Mouse (Mus musculus) kidney, postnatal 0 days (tissue): Measurements from ENCODE around the gene Igsf3. TPM values are rescaled to one million over a fixed set of nuclear protein-coding genes. Genes with fewer than 3 reads are reported as not detected.
"Not testable (repeated sequence)": the region's sequence is repeated elsewhere in the genome, so short reads cannot be mapped to it uniquely, and the experiment has no call there.

ENCODE experiments used
- ATAC-seq: fragments of 200-750 bp; cut with Nextera tagmentation; replicated peaks from 2 replicates; pipeline ENCODE4 v1.8.0; 2017; ENCODE audit warnings: low read depth, moderate number of reproducible peaks, moderate TSS enrichment, moderate library complexity; ENCODE audit not compliant: low FRiP score
- DNase-seq: peaks from one replicate; pipeline ENCODE4 v3.0.0-alpha.2; 2016; ENCODE audit warnings: low spot score
- H3K27ac ChIP-seq: fragments of 300-500 bp; sonication (generic); 2 replicates; pipeline ENCODE4 v1.5.1; 2014; ENCODE audit warnings: mild to moderate bottlenecking
- H3K27me3 ChIP-seq: fragments of 300-500 bp; sonication (generic); 2 replicates; pipeline ENCODE4 v1.6.1; 2014; ENCODE audit warnings: low read length, mixed read lengths; ENCODE audit not compliant: insufficient read depth
- H3K36me3 ChIP-seq: fragments of 300-500 bp; sonication (generic); 2 replicates; pipeline ENCODE4 v1.6.1; 2014; ENCODE audit warnings: low read length, mixed read lengths; ENCODE audit not compliant: insufficient read depth
- H3K4me1 ChIP-seq: fragments of 300-500 bp; sonication (generic); replicated peaks from 2 replicates; pipeline ENCODE4 v1.6.1; 2014; ENCODE audit warnings: antibody characterized with exemption, low read length, mixed read lengths; ENCODE audit not compliant: insufficient read depth
- H3K4me2 ChIP-seq: fragments of 300-500 bp; sonication (generic); 2 replicates; pipeline ENCODE4 v1.6.1; 2014; ENCODE audit warnings: mild to moderate bottlenecking, low read length, moderate library complexity, mixed read lengths
- H3K4me3 ChIP-seq: fragments of 300-500 bp; sonication (generic); replicated peaks from 2 replicates; pipeline ENCODE4 v1.5.1; 2014; ENCODE audit warnings: low read depth, low read length
- H3K9ac ChIP-seq: fragments of 300-500 bp; sonication (generic); 2 replicates; pipeline ENCODE4 v1.6.1; 2014; ENCODE audit warnings: low read depth, low read length
- H3K9me3 ChIP-seq: fragments of 300-500 bp; sonication (generic); replicated peaks from 2 replicates; pipeline ENCODE4 v1.6.1; 2016; ENCODE audit warnings: low read length, inconsistent platforms, mixed read lengths
- CTCF ChIP-seq: IDR thresholded peaks from 2 replicates; pipeline ENCODE4 v1.5.1; 2016; ENCODE audit warnings: antibody characterized with exemption, low read depth, mild to moderate bottlenecking, moderate library complexity
- WGBS: fragments of 180-500 bp; shearing (Covaris S2); extraction: QIAGEN DNeasy Blood & Tissue Kit; methylation state at CpG from one replicate; pipeline ENCODE4 v1.1.7; 2014; 5-methylcytosine and 5-hydroxymethylcytosine counted together
- polyA plus RNA-seq: library from polyadenylated mRNA; unstranded; fragments of >200 nt; fragmentation: Nextera tagmentation; extraction: Ambion mirVana; gene quantifications from 2 replicates; pipeline ENCODE4 v1.2.1, GENCODE M21; 2015

Gene Igsf3
- polyA plus RNA-seq, 1 experiment from 2014 or later, result 15.3 TPM

DNA sequence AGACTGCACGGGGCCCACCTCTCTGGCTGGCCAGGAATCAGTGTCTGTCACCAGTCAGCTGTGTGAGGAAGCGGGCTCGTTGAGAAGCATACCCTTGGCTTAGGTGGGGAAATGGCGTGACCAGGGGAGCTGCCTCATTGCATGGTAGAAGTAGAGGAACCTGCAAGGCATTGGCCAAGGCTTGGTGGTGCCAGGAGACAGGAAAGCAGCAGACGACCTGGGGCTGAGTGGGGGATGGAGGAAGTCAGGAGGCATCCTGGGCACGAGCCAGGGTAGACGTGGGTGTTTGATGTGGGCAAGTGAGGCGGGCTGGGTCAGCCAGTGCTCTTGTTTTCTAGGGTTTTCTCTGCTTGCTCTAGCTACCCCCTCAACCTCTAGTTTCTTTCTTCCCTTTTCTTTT, 30.7 kb downstream of the Igsf3 start:
- TF ChIP-seq CTCF, result no peak
- DNase-seq (no peak), ATAC-seq (no peak)
- Histone ChIP-seq H3K4me2 (no peak overlapping the region), H3K9ac (no peak overlapping the region), H3K27ac (no peak overlapping the region), H3K4me3 (no peak overlapping the region), H3K36me3 (no peaks in the 10 kb centered on the region), H3K27me3 (no peaks in the 10 kb centered on the region), H3K9me3 (no peaks in the 10 kb centered on the region), H3K4me1 (peaks cover 19% of the 10 kb centered on the region; the same call in 1 of the 2 replicates)
- WGBS, result 66% methylated on average over 8 of the region's 8 CpGs

DNA sequence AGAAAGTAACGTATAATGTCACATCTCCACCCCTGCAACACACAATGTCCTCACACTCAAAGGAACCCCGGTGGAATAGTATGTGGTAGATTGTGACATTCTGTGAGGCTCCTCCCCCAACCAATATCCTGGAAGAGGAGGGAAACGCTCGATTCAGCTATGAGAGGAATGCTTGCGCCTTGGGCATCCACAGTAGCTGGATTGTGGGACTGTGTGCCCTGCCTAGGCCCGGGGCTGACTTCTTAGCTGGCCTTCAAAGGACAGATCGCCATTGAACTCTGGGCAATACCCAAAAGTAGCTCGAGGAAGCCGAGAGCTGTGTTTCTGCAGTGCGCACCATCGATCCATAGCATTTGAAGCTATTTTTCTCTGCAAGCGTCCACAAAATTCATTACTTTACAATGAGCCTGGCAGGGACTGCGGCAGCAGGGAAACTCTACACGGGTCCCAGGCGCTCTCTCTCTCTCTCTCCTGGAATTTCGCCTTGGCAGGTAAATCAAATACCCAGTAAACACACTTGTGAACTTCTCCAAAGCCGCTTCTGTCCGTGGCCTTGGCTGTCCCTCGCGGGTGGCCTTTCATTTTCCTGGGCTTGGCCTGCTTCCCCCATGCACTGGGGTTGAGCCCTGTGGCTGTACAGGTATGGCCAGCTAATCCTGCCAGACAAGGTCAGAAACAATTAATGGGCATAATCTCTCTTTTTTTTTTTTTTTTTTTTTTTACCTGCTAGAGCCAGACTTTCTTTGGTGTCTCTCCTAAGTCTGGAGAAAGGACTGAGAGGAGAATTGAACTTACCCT, 32.3 kb downstream of the Igsf3 start:
- Histone ChIP-seq H3K36me3 (no peaks in the 10 kb centered on the region), H3K4me1 (peaks cover 19% of the 10 kb centered on the region; the same call in 1 of the 2 replicates), H3K4me3 (no peak overlapping the region), H3K9ac (no peak overlapping the region), H3K9me3 (no peaks in the 10 kb centered on the region), H3K4me2 (no peak overlapping the region), H3K27me3 (no peaks in the 10 kb centered on the region), H3K27ac (peak overlapping the region; percentile 56; the same call in 1 of the 2 replicates)
- ATAC-seq (no peak), DNase-seq (peak; percentile 41)
- TF ChIP-seq CTCF, result no peak
- WGBS, result 31% methylated on average over 20 of the region's 20 CpGs

DNA sequence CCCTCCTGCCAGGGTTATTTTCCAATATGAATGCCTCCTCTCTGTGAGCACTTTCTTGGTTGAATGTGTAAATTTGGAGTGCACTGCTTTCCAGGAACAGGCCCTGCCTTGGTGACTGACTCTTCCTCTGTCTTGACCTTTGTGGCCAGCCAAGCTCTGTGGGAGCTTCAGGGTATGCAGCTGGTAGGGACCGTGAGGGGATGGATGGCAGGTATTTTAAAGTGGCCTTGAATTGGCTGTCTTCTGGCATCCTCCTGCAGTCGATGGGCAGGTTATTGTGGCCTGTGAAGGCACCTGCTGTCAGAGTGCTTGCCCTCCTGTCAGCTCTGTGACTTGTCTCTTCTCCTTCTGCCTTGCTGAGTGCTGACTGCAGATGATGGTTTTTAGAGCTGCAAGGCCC, 33.3 kb downstream of the Igsf3 start:
- ATAC-seq, result no peak
- no peak overlapping the region for H3K27ac ChIP-seq
- 48% methylated on average over 2 of the region's 2 CpGs for WGBS

DNA sequence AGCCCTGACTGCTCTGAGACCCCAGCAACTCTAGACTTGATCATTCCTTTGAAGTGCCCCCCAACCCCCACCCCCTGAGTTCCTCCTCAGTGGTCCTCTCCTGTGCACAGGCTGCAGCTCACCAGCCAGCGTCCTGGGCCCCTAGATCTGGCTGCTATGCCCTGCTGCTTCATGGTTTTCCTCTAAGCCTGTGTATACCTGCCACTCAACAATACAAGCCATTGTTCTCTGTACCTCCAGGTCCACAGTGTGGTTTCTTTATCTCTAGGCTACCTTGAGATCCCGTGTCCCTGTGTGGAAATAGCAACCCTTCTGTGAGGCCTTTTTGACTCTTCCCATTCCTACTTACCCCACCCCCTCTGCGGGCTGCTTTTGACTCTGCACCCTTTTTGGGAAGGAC, 33.9 kb downstream of the Igsf3 start:
- Histone ChIP-seq H3K9me3 (no peaks in the 10 kb centered on the region), H3K9ac (no peak overlapping the region), H3K27ac (no peak overlapping the region), H3K4me2 (no peak overlapping the region), H3K27me3 (no peaks in the 10 kb centered on the region), H3K4me3 (no peak overlapping the region), H3K36me3 (no peaks in the 10 kb centered on the region), H3K4me1 (peaks cover 19% of the 10 kb centered on the region; the same call in 1 of the 2 replicates)
- DNase-seq, result no peak
- ATAC-seq, result no peak
- no peak for TF ChIP-seq CTCF
- 43% methylated on average over 3 of the region's 3 CpGs for WGBS

More for the DNA sequence above, 33.3 kb downstream of the Igsf3 start:
- no peaks in the 10 kb centered on the region for H3K9me3 ChIP-seq
- no peak overlapping the region for H3K9ac ChIP-seq
- no peaks in the 10 kb centered on the region for H3K27me3 ChIP-seq
- H3K4me3 ChIP-seq, result no peak overlapping the region
- TF ChIP-seq CTCF, result no peak
- H3K4me2 ChIP-seq, result no peak overlapping the region
- H3K36me3 ChIP-seq, result no peaks in the 10 kb centered on the region
- DNase-seq, result no peak
- peaks cover 19% of the 10 kb centered on the region; the same call in 1 of the 2 replicates for H3K4me1 ChIP-seq

DNA sequence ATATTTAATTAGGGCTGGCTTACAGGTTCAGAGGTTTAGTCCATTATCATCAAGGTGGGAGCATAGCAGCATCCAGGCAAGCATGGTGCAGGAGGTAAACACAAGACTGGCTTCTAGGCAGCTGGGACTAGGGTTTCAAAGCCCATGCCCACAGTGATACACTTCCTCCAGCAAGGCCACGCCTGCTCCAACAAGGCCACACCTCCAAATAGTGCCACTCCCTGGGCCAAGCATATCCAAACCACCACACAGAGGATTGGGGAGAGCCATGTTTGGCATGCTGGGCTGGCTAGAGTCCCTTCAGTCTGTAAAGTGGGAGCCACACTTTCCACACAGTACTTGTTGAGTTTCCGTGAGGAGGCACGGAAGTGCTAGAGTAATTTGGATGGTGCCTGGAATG, 34.7 kb downstream of the Igsf3 start:
- H3K27ac ChIP-seq, result no peak overlapping the region
- H3K4me3 ChIP-seq, result no peak overlapping the region
- no peak for DNase-seq
- no peak for ATAC-seq
- H3K9ac ChIP-seq, result no peak overlapping the region
- TF ChIP-seq CTCF, result no peak
- 81% methylated on average over 3 of the region's 3 CpGs for WGBS
- no peaks in the 10 kb centered on the region for H3K9me3 ChIP-seq
- H3K27me3 ChIP-seq, result no peaks in the 10 kb centered on the region
- H3K4me2 ChIP-seq, result no peak overlapping the region
- H3K4me1 ChIP-seq, result peaks cover 19% of the 10 kb centered on the region; the same call in 1 of the 2 replicates
- no peaks in the 10 kb centered on the region for H3K36me3 ChIP-seq

DNA sequence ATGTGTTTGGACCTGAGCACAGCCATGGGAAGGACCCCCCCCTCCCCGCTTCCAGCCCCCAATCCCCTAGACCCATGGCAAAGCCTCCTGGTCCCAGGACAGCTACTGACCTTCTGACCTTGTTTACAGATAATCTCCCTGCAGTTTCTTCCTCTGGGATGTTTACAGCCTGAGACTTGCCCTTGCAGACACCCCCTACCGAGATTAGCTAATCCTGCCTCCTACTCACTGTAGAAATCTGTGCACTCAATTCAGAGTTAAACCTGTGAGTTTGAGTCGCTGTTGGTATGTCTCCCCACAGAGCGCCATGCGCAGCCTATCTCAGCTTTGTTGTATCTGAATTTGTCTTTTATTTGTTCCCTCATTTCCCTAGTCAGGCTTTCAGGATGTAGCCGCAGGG, 35.2 kb downstream of the Igsf3 start:
- Histone ChIP-seq H3K9ac (no peak overlapping the region), H3K9me3 (no peaks in the 10 kb centered on the region), H3K36me3 (no peaks in the 10 kb centered on the region), H3K4me2 (no peak overlapping the region), H3K4me1 (peaks cover 19% of the 10 kb centered on the region; the same call in 1 of the 2 replicates), H3K27me3 (no peaks in the 10 kb centered on the region), H3K27ac (no peak overlapping the region), H3K4me3 (no peak overlapping the region)
- no peak for ATAC-seq
- no peak for TF ChIP-seq CTCF
- WGBS, result 92% methylated on average over 6 of the region's 6 CpGs
- DNase-seq, result no peak

DNA sequence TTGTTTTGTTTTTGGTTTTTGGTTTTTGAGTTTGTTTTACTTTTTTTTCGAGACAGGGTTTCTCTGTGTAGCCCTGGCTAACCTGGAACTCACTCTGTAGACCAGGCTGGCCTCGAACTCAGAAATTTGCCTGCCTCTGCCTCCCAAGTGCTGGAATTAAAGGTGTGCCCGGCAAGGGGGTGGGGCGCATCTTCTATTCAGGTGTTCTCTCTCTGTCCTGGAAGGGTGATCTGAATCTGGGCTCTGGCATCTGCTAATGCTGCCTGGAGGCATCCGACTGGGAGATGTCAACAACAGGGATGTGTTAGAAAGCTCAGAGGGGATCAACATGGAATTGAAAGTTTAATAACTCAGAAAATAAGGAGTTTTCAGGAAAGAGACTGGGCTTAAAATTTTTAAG, 36.1 kb downstream of the Igsf3 start:
- not testable (repeated sequence) for H3K4me2 ChIP-seq, H3K4me3 ChIP-seq, H3K9ac ChIP-seq, H3K27me3 ChIP-seq, H3K9me3 ChIP-seq, H3K27ac ChIP-seq, DNase-seq, H3K36me3 ChIP-seq, ATAC-seq
- peaks cover 19% of the 10 kb centered on the region; the same call in 1 of the 2 replicates for H3K4me1 ChIP-seq
- WGBS, result 97% methylated on average over 5 of the region's 5 CpGs
